Mouse (Mus musculus): ENCODE measurements around the gene Mical2.
A peak's percentile ranks its signal among the peaks of the same experiment; 100 is the strongest.

Gene Mical2

DNA sequence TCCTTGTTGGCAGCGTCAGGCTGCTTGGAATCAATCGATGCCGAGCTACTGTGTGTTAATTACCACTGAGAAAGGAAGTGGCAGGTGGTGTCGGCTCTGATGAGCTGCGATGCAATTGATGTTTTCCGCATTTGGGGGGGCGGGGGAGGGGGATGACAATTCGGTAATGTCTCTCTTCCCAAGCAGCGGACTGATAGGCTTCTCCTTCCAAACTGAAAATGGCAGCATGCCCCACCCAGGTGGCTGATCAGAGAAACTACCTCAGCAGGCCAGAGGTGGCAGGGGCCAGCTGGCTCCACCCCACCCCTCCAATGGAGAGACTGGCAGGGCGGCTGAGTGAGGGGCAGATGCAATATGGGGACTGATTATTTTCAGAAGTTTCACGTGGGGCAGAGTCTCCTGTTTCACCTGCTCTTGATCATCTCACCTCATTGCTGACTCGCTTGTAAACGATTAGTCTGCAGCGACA, 190.4 kb downstream of the Mical2 start:
- DNase-seq = no peak

DNA sequence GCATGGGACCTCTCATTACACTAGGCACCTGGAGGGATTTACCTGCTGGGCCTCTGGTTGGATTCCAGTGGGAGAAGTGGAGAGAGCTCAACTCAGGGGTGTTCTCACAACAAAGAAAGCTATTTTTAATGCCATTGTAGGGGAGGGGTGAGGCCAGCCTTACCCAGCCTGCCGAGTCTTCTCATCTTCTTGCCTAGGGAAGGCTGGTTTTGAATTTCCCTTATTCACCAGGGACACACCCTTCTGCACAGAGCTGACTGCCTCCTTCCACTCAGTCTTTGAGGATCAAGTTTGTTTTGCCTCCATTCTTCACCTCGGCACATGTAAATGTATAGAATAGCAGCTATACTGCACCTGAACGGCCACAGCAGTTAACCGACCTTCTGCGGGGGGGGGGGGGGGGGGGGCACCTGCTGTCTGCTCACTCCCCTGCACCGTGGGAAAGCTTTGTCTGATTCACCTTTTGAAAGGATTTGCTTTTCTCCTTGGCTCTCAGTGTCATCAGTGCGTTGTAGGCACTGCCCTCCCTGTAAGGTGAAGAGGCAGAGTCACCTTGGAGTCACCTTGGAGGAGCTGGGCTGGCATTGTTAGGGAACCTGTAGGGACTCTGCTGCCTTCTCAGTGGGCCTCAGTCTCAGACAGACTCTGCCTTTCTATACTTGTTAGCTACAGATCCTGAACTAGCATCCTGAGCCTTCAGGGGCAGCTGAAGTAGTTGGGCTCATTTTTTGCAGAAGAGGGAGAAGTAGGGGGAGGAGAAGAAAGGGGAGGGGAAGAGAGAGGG, 191.3 kb downstream of the Mical2 start:
- DNase-seq = no peak

DNA sequence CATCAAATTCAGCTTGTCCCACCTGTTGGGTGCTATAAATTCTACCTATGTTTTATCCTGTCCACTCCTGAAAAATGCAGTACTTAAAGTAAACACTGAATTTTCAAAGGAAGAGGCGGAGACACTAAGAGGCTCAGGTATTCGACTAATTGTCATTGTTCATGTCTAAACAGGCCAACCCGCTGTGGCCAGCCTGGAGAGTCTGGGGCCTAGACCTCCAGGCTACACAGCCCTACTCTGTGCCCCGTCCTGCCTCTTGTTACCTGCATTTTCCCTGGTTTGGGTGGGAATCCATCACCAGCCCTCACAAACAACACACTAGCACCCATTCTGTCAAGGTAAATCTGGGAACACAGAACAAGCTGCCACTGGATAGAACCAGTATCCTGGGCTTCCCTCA, 191.9 kb downstream of the Mical2 start:
- no peak for DNase-seq

DNA sequence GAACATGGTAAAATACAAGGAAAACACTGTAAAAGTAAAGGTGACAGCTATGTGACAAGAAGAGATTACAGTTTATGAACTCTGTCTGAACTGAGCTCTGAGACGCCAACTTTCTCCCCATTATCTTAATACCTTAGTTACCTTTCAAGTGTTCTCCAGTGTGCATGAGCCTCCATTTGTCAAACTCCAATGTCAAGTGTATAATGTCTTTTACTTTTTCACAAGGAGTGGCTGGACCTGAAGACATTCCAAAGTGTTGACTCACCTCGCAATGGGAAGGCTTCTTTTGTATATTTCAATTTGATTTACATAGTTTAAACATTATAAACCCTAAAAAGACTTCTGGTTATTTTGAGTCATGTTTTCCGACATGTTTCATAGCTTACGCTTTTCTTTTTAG, 197.8 kb downstream of the Mical2 start:
- DNase-seq = no peak

DNA sequence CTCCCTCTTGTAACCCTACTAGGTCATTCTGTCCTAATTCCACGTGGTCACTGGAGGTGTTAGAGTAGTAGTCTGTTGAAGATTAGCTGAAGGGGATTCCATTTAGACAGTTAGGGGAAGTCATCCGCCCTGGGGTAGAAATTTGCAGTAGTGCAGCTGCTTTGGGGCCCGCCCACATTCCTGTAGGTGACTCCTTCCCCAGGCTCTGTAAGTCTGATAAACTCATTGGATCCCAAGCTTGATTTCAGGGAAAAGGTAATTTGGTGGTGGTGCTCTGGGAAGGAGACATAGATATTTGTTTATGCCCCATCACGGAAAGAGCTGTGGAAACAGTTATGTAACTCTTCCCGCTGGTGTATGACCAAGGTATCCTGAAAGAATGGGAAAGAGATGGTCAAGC, 201.2 kb downstream of the Mical2 start:
- peak; percentile 47 to 69 for DNase-seq

DNA sequence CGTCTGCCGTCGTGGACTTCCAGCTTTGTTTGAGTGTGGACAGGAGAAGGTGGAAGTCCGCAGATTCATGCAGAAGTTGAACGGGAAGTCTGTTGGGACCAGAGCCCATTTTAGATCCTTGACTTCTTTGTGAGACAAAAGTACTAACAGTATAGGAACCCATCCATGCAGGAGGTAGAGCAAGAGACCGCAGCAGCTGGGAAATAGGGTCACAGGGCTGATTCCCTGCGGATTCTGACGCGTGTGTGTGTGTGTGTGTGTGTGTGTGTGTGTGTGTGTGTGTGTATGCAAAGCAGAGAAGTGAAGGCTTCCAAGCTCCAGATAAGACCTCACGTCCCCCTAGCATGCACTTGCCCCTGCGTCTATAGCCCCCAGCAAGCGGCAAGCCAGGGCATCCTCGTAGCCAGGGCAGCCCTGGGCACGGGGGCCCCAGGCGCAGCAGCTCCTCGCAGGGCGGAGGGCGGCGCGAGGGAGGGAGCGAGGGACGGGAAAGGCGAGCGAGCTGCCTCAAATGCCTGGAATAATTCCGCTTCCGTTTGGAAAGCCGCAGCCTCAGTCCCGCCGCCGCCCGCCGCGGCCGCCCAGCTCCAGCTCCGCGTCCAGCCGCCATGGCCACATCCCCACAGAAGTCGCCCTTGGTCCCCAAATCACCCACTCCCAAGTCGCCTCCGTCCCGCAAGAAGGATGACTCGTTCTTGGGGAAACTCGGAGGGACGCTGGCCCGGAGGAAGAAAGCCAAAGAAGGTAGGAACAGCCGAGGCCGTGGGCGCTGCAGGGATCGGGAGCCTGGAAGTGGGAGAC, 201.9 kb downstream of the Mical2 start, which contains the start of gene Parva:
TSS of gene Parva (plus strand) at position 149 of the 801 bp plus-strand sequence.
- peak; percentile 85 to 91 for DNase-seq

DNA sequence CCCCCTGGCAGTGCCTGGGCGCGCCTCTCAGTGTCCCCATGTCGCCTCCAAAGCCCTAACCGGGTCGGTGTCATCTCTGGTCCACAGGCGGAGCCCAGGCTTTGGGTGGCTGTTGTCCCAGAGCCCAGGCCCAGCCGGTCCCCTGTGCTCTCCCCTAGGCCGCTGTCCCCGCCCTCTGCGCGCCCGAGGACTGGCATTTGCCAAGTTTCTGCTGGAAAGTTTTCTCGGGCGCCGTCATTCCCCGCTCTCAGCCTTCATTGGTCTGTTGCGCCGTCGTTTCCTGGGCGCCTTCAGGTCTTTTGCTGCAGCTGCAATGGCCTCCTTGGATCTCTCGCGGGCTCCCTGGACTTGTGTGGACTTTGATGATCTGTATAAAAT, 202.5 kb downstream of the Mical2 start:
- DNase-seq = peak; percentile 91 to 95

DNA sequence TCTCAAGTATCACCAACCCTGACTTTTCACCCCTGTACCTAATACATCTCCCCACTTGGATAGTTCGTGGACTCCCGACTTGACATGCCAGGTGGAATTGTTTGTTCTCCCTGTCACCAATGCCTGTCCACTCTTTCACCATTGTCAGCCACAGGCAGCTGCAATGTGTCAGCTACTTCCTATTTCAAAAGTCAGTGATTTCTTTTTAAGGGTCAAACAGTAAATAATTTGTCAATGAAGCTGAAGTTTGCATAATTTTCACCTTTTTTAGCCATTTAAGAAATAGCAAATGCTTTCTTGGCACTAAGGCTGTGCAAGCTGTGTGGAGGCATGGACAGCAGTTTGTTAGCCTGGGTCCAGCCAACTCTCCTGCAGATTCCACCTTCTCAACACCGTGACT, 214.2 kb downstream of the Mical2 start:
- DNase-seq = no peak

DNA sequence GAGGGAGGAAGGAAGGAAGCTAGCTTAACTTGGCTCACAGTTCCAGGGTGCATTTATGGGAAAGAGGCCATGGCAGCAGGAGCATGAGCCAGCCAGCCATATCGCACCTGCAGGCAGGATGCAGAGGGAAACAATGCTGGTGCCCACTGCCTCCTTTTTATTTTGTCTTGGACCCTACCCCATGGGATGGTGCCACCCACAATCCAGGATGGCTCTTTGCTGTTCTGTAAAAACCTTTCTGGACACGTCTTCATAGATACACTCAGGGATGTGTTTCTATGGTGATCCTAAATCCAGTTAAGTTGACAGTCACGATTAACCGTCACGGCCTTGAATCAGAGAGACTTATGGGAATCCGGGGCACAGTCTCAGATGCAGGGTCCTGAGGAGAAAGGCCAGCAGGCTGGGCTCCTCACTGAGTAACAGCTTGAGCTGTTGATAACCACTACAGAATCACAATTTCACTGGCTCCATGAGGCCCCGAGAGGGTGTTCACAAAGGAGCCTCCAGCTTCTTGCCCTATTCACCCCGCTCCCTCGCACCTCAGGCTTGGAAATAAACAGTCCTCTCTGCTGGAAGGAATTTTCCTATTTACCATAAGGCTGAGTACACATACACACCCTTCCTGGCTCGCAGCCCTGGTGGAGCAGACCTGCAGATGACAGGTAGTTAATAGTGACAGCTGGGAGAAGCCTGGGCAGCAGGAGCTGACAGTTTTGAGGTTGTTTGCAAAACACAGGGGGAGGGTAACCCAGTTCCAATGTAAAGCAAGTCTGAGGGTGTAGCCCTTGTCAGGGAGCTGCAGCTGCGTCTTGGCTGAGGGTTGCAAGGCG, 218.7 kb downstream of the Mical2 start:
- peak; percentile 46 to 65 for DNase-seq

DNA sequence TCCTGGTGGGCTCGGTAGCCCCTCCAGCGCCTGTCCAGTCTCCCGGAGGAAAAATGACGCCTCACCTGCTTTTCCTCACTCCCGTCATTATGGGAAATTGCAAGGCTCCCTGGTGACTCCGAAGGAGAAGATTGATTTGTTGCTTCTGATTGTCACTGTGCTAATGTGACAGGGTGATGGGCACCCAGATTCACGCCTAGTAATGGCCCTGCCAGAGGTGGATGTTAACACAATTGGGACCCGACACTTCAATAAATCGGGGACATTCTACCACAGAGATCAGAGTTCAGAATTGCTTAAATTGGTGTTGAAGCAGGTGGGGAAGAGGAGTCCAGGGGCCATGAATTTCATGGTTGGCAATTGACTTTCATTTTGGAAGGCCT, 219.3 kb downstream of the Mical2 start:
- no peak for DNase-seq

DNA sequence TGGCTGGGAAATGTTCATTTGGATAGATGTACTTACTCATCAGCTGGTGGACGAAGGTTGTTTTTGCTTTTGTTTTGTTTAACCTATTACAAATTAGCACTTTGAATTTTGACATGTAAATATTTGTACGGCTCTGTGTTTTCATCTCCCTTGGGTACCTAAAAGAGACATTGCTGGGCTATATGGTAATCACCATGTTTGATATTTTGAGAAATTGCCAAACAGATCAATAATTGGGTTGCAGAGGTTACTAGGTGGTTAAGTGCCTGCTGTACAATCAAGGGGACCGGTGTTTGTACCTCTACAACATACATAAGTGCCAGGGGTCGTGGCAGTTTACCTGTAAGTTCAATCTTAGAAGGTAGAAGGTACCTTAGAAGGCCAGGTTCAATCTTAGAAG, 220.8 kb downstream of the Mical2 start:
- no peak for DNase-seq

DNA sequence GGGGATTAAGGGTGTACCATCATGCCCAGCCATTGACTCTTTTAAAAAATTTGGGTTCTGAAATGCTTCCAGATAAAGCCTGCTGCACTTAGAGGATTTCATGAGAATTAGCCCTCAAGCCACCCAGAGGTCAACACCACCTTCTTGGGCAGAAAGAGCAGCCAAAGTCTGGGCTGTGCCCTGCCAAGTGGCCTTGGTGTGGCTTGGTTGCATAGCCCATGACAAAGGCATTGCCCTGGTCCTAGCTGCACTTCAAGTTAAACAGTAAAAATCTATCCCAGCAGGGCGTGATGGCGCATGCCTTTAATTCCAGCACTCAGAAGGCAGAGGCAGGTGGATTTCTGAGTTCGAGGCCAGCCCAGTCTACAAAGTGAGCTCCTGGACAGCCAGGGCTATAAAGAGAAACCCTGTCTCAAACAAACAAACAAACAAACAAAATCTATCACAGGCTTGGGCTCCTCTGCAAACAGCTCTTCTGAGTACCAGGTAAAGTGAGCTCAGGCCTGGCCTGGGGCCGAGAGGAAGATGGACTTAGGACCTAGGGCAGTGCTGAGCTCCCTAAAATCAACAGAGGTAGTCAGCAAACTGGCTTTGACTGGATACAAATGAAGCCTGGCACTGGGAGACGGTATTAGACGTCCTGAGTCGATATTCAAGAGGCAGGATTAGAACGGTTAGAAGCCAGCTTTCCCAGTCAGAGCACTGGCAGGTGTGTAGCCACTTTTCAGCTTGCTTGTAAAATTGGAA, 224.5 kb downstream of the Mical2 start:
- DNase-seq = no peak

DNA sequence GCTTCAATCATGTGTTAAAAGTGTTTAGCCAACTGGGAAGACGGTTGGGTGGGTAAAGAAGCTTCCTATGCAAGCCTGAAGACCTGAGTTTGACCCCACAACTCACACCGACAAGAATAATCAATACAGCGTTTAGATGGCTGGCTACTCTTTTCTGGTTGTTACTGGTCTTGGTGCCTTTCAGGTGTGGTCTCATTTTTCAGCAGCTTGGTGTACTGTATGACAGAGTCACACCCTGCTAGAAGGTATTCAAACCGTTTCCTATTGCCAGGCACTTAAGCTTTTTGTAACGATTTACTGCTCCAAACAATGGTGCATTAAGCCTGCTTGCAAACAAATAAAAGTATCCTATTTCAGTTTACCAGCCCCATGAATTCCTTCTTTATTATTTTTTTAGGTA, 226.8 kb downstream of the Mical2 start:
- DNase-seq = no peak

DNA sequence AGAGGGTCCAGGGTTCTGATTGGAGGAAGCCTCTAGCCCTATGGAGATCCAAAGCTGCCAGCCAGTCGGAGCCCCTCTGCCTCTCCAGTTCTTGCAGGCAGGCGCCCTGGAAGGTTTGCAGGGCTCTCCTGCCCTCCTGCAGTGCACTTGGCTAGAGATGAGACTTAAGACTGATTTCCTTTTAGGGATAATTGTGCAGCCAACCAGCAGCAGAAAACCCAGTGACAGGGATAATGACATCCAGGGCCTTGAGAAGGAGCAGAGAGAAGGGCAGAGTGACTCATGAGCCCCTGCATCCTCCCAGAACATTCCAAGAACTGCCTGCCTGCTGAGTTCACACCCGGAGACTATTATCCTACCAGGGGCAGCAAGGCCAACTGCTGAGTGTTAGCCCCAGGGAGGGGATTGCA, 228.2 kb downstream of the Mical2 start:
- DNase-seq = peak in 1 of 2 experiments; percentile 37

DNA sequence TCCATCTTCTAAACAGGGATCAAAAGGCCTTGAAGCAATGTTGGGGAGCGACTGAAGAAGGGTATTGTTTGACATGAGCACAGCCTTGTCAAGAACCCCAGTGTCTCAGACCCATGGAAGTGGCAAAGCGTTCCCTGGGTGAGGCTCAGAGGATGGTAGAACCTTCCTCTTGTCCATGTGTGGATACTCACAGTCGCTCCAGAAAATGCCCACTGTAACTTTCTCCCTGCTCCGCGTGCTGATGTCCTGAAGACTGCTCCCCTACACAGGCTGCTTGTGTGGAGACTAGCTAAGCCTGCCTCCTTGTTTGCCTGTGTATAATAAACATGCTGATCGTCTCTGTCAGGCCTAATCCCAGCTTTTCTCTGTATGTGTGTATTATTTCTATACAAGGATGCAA, 228.7 kb downstream of the Mical2 start:
- DNase-seq = no peak

DNA sequence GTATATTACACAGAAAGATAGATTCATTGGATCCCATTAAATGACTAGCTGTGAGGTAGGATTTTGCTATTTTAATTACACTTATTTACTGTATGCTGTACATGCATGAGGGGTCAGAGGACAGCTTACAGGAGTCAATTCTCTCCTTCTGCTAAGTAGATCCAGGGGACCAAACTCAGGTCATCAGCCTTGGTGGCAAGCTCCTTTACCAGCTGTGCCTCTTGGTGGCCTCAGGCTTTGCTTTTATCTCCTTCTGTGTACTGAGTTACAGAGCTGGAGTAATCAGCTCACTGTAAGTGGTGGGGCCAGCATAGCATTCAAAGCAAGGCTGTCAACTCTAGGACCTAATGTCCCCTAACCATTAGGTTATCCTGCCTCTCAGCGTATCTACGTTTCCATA, 229.3 kb downstream of the Mical2 start:
- DNase-seq = no peak

DNA sequence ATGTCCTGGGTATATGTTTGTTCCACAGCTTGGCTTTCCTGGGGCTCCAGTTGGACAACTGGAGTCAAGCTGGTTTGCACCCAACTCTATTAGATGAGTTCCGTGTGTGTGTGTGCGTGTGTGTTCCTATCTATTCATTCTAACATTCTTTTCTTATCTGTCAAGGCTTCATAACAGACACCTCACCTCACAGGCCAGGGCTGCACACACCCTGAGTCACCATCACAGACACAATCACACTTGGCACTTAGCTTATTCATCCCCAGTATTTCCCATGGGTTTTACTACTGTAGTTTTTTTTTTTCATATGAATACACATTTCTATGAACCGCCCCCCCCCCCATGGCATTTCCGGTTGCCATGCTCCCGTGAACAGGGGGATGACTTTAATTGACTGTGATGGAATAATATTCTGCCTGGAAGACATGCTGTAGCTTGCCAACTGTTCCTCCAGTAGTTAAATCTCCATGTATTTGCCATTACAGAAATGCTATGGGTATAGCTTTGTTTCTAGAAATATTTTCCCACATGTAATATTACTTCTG, 230.0 kb downstream of the Mical2 start:
- DNase-seq = no peak

DNA sequence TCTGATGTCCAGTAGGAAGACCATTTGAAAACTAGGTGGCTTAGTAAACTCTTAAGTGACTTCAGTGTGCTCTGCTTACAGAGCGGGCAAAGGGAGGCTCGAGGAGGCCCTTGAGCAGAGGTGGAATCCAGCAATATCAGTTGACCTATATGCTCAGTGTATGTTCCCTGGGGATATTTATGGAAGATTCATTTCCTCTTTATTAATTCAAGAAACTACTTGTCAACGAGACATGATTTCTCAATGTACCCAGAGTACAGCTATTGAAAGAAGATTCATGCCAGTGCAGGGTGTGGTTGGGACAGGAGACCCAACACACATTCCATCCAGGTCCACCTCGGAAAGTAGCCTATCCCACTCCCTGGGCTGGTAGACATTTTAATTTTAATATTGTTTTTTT, 231.7 kb downstream of the Mical2 start:
- DNase-seq = no peak

DNA sequence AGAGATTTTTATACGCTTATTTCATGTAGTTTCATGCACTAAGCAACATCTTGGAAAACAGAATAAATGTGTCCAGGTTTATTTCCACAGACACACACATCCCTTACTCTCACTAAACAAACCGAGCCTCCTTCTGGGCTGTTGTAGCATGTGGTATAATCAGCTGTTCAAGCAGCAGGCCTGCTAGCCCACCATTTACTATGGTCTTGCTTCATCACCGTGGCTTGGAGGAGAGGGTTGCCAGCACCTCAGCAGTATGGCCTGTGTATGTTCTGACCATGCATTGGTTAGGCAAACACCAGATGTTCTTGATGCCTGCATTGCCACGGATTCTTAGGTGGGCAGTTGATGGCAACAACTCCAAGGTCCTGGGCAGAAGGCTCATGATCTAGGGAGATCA, 232.3 kb downstream of the Mical2 start:
- no peak for DNase-seq

DNA sequence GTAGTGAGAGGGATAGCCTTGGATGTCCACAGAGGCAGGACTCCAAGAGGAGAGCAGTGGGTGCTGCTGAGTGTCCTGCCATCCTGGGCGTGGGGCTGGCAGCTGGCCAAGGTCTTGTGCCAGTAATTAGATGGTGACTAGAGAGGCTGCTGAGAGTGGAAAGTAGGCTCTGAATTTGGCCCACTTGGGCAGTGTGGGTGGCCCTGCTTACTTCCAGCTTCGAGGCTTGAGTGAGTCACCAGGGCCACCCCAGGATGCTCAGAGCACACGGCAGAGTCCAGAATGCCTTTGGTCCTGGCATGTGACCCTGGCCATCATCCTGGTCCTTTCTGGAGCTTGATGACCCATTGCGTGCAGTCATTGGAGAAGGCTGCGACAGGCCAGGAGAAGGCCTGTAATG, 232.8 kb downstream of the Mical2 start:
- DNase-seq = peak; percentile 37 to 55

Data from kidney, postnatal 4 days (tissue).